Mouse (Mus musculus) limb, embryonic 15.5 days (tissue): ENCODE measurements around the gene Nrl. TPM values are rescaled to one million over a fixed set of nuclear protein-coding genes. Genes with fewer than 3 reads are reported as not detected.

ENCODE experiments used
- ATAC-seq: fragments of 200-750 bp; cut with Nextera tagmentation; 2 replicates; pipeline ENCODE4 v1.8.0; 2017; ENCODE audit warnings: low read depth, moderate TSS enrichment; ENCODE audit not compliant: insufficient number of reproducible peaks, low FRiP score, low TSS enrichment
- H3K27ac ChIP-seq: fragments of 300-500 bp; sonication (generic); 2 replicates; pipeline ENCODE4 v1.5.1; 2015; ENCODE audit warnings: moderate library complexity, mild to moderate bottlenecking, inconsistent platforms
- H3K27me3 ChIP-seq: fragments of 300-500 bp; sonication (generic); 2 replicates; pipeline ENCODE4 v1.6.1; 2015; ENCODE audit warnings: inconsistent platforms
- H3K36me3 ChIP-seq: fragments of 300-500 bp; sonication (generic); 2 replicates; pipeline ENCODE4 v1.6.1; 2015; ENCODE audit warnings: inconsistent platforms
- H3K4me1 ChIP-seq: fragments of 300-500 bp; sonication (generic); 2 replicates; pipeline ENCODE4 v1.6.1; 2015; ENCODE audit warnings: inconsistent platforms
- H3K4me2 ChIP-seq: fragments of 300-500 bp; sonication (generic); 2 replicates; pipeline ENCODE4 v1.6.1; 2015; ENCODE audit warnings: mild to moderate bottlenecking, inconsistent platforms
- H3K4me3 ChIP-seq: fragments of 300-500 bp; sonication (generic); 2 replicates; pipeline ENCODE4 v1.5.1; 2015; ENCODE audit warnings: mild to moderate bottlenecking, inconsistent platforms
- H3K9ac ChIP-seq: fragments of 300-500 bp; sonication (generic); 2 replicates; pipeline ENCODE4 v1.6.1; 2015; ENCODE audit warnings: inconsistent platforms
- H3K9me3 ChIP-seq: fragments of 300-500 bp; sonication (generic); 2 replicates; pipeline ENCODE4 v1.6.1; 2016; ENCODE audit warnings: inconsistent platforms
- WGBS: fragments of 180-500 bp; shearing (Covaris S2); methylation state at CpG from one replicate; pipeline ENCODE4 v1.1.7; 2015; 5-methylcytosine and 5-hydroxymethylcytosine counted together
- polyA plus RNA-seq: library from polyadenylated mRNA; unstranded; fragments of >200 nt; fragmentation: Nextera tagmentation; extraction: Ambion mirVana; gene quantifications from 2 replicates; pipeline ENCODE4 v1.2.1, GENCODE M21; 2015

Nrl gene
- polyA plus RNA-seq, 1 experiment from 2014 or later: not detected

DNA sequence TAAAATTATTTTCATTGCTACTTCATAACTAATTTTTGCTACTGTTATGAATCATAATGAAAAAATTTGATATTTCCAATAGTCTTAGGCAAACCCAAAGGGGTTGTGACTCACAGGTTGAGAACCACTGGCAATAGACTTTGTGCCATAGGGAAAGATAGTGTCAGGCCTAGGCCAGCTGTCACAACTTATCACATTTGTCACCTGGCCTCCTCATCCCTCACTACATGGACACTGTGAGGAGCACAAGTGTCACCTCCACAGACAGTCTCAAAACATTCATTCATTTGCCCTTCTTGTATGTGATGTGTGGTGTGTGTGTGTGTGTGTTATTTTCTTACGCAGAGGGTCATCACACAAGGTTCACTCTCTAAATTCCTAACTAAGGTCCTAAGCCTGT is 47.4 kb downstream of the Nrl start:
- Histone ChIP-seq H3K9ac (no peak overlapping the region), H3K4me2 (no peak overlapping the region), H3K4me1 (peaks cover 12% of the 10 kb centered on the region; the same call in 1 of the 2 replicates), H3K4me3 (no peak overlapping the region), H3K9me3 (no peaks in the 10 kb centered on the region), H3K36me3 (peaks cover 6% of the 10 kb centered on the region; the same call in 1 of the 2 replicates), H3K27me3 (no peaks in the 10 kb centered on the region), H3K27ac (no peak overlapping the region)
- ATAC-seq: no peak
- 95% methylated on average over 1 of the region's 1 CpGs for WGBS

DNA sequence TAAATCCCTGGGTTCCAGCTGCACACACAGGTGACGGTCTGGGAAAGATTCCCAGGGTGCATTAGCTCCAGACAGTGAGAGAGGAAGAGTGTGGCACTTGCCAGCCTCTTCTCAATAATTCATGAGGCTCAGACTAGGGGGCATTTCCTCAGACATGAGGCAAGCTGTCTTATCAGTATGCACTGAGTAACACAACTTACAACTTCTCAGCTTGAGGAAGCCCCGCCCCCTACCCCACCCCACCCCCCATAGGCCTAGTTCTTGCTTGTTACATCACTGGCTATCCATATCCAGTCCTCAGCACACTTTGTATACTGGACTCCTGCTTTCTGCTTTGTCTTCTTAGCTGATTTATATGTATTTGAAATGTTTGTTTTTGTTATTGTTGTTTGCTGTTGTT is 49.1 kb downstream of the Nrl start:
- H3K4me1 ChIP-seq: peaks cover 12% of the 10 kb centered on the region; the same call in 1 of the 2 replicates
- H3K4me3 ChIP-seq: no peak overlapping the region
- no peak overlapping the region for H3K9ac ChIP-seq
- H3K4me2 ChIP-seq: no peak overlapping the region
- H3K9me3 ChIP-seq: no peaks in the 10 kb centered on the region
- no peaks in the 10 kb centered on the region for H3K36me3 ChIP-seq
- no peak for ATAC-seq
- 53% methylated on average over 2 of the region's 2 CpGs for WGBS
- no peak overlapping the region for H3K27ac ChIP-seq
- H3K27me3 ChIP-seq: no peaks in the 10 kb centered on the region

GRCm38 (mm10) chr14:55470806-55471205 is 54.0 kb downstream of the Nrl start:
- 11% methylated on average over 10 of the region's 10 CpGs for WGBS
- H3K27ac ChIP-seq: no peak overlapping the region

DNA sequence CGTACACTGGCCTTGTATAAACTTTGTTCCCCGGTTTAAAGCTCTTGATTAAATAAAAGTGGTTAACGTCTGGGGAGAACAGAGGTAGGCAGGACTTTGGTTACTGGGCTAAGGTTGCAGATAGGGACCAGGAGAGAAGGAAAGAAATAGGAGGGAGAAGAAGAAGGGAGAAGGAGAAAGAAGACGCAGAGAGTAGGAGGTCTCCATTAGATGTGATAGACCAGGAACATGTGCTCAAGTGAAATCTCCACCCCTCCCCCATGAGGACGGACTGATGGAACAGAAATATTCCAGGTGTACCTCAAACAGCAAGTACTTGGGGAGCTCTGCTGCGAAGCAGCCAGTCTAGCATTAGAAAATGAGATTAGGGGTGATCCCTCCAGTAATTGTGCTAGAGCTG is 55.0 kb downstream of the Nrl start:
- 76% methylated on average over 6 of the region's 6 CpGs for WGBS

More at GRCm38 (mm10) chr14:55470806-55471205, 54.0 kb downstream of the Nrl start:
- ATAC-seq: no peak
- H3K4me2 ChIP-seq: no peak overlapping the region
- H3K4me1 ChIP-seq: no peaks in the 10 kb centered on the region; the same call in 1 of the 2 replicates
- no peak overlapping the region for H3K4me3 ChIP-seq
- no peak overlapping the region for H3K9ac ChIP-seq
- no peaks in the 10 kb centered on the region for H3K9me3 ChIP-seq
- no peaks in the 10 kb centered on the region for H3K27me3 ChIP-seq
- no peaks in the 10 kb centered on the region for H3K36me3 ChIP-seq

DNA sequence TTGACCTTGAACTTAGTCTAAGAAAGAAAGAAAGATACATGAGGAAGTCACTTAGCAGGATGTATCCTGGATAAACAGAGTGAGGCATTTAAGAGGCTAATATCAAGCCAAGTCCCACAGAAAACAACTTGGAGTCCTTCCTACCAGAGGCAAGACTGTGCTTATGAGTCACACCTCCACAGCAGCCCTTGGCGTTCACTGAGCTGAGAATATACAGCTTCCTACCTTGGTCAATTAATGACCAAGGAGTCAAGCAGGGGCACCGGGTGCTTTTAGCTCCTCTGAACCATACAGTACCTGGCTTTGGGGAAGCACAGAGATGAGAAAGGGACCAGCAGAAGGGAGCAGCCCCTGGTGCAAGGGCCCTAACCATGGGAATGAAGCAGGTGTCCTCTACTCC is 55.7 kb downstream of the Nrl start:
- no peak for ATAC-seq
- H3K4me1 ChIP-seq: no peaks in the 10 kb centered on the region; the same call in 1 of the 2 replicates
- no peaks in the 10 kb centered on the region for H3K27me3 ChIP-seq
- WGBS: 63% methylated on average over 2 of the region's 2 CpGs
- no peak overlapping the region for H3K4me3 ChIP-seq
- no peaks in the 10 kb centered on the region for H3K36me3 ChIP-seq
- no peak overlapping the region for H3K27ac ChIP-seq
- no peak overlapping the region for H3K9ac ChIP-seq
- no peak overlapping the region for H3K4me2 ChIP-seq
- no peaks in the 10 kb centered on the region for H3K9me3 ChIP-seq

More for the DNA sequence above, 55.0 kb downstream of the Nrl start:
- Histone ChIP-seq H3K9me3 (no peaks in the 10 kb centered on the region), H3K9ac (no peak overlapping the region), H3K27me3 (no peaks in the 10 kb centered on the region), H3K36me3 (no peaks in the 10 kb centered on the region), H3K4me3 (no peak overlapping the region), H3K27ac (no peak overlapping the region), H3K4me1 (no peaks in the 10 kb centered on the region; the same call in 1 of the 2 replicates), H3K4me2 (no peak overlapping the region)
- ATAC-seq: no peak

Other genes starting within 250 kb of the Nrl start
- 70.3 and 76.2 TPM in 2 replicates for gene Dhrs4, start 46.2 kb downstream of the Nrl start, polyA plus RNA-seq
- gene Carmil3, start 34.3 kb downstream of the Nrl start, polyA plus RNA-seq: 2.1 and 2.4 TPM in 2 replicates
- gene Cpne6, start 14.5 kb downstream of the Nrl start, polyA plus RNA-seq: 0.36 and 0.54 TPM in 2 replicates
- 32.4 and 34.3 TPM in 2 replicates for gene Pck2, start 15.3 kb upstream of the Nrl start, polyA plus RNA-seq
- gene Dcaf11, start 35.0 kb upstream of the Nrl start, polyA plus RNA-seq: 50.0 and 50.1 TPM in 2 replicates
- gene A730061H03Rik, start 35.4 kb upstream of the Nrl start, polyA plus RNA-seq: 1.3 and 1.4 TPM in 2 replicates
- gene Fitm1, start 50.6 kb upstream of the Nrl start, polyA plus RNA-seq: 17.3 and 44.6 TPM in 2 replicates
- gene Psme1, start 53.1 kb upstream of the Nrl start, polyA plus RNA-seq: 141 and 148 TPM in 2 replicates
- 12.6 and 16.2 TPM in 2 replicates for gene Emc9, start 60.3 kb upstream of the Nrl start, polyA plus RNA-seq
- gene Psme2, start 66.1 kb upstream of the Nrl start, polyA plus RNA-seq: 239 and 241 TPM in 2 replicates
- 20.0 and 20.6 TPM in 2 replicates for gene Rnf31, start 66.7 kb upstream of the Nrl start, polyA plus RNA-seq
- 13.2 and 13.7 TPM in 2 replicates for gene Irf9, start 78.6 kb upstream of the Nrl start, polyA plus RNA-seq
- gene Rec8, start 93.1 kb upstream of the Nrl start, polyA plus RNA-seq: 3.3 TPM in 2 replicates
- gene Ipo4, start 111.0 kb upstream of the Nrl start, polyA plus RNA-seq: 107 and 125 TPM in 2 replicates
- 1.5 and 1.6 TPM in 2 replicates for gene Gm49378, start 112.9 kb upstream of the Nrl start, polyA plus RNA-seq
- 115 and 124 TPM in 2 replicates for gene Tm9sf1, start 118.8 kb upstream of the Nrl start, polyA plus RNA-seq
- 1.0 and 1.1 TPM in 2 replicates for gene Tssk4, start 125.2 kb upstream of the Nrl start, polyA plus RNA-seq
- 56.0 and 58.7 TPM in 2 replicates for gene Mdp1, start 135.5 kb upstream of the Nrl start, polyA plus RNA-seq
- gene Gmpr2, start 147.0 kb upstream of the Nrl start, polyA plus RNA-seq: 61.0 and 61.1 TPM in 2 replicates
- gene Nedd8, start 147.1 kb upstream of the Nrl start, polyA plus RNA-seq: 536 and 558 TPM in 2 replicates
- 31.5 and 33.3 TPM in 2 replicates for gene Tinf2, start 156.8 kb upstream of the Nrl start, polyA plus RNA-seq
- gene Tgm1, start 188.9 kb upstream of the Nrl start, polyA plus RNA-seq: 47.8 and 48.0 TPM in 2 replicates
- 29.4 and 31.3 TPM in 2 replicates for gene Rabggta, start 197.3 kb upstream of the Nrl start, polyA plus RNA-seq
- 83.3 and 93.4 TPM in 2 replicates for gene Dhrs1, start 220.7 kb upstream of the Nrl start, polyA plus RNA-seq
- gene Nop9, start 220.7 kb upstream of the Nrl start, polyA plus RNA-seq: 27.9 and 31.9 TPM in 2 replicates
- 0.58 and 0.74 TPM in 2 replicates for gene Cideb, start 233.5 kb upstream of the Nrl start, polyA plus RNA-seq
- gene Ltb4r2, start 236.4 kb upstream of the Nrl start, polyA plus RNA-seq: 0.83 and 1.3 TPM in 2 replicates
- gene Ltb4r1, start 241.0 kb upstream of the Nrl start, polyA plus RNA-seq: 1.2 and 1.4 TPM in 2 replicates